Mouse (Mus musculus): ENCODE measurements around the gene Hmgxb4. TPM values are rescaled to one million over a fixed set of nuclear protein-coding genes. Genes with fewer than 3 reads are reported as not detected.

Gene Hmgxb4
- polyA plus RNA-seq, 1 experiment from 2014 or later, result 54.6 TPM

DNA sequence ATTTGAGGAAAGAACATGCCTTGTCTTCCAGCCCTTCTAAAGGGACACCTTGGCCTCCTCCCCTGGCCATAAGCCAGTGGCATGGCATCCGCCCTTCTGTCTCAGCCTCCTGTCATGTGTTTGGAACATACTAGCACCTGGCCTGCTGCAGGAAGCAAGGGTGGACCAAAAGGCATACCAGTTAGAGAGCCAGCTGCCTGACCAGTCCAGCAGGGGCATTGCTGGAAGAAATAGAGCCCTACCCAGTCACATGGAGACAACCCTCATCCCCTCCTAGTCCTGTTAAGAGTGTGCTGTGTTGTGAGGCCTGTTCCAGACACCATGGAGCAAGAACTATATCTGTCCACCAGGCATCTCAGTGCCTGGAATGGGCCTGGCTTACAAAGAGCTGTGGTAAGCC is 53.1 kb downstream of the Hmgxb4 start:
- ATAC-seq (ENCODE audit: insufficient read depth), result no peak
- no peak overlapping the region for H3K9ac ChIP-seq
- no peaks in the 10 kb centered on the region for H3K9me3 ChIP-seq (ENCODE audit: low read depth, low read length)
- H3K36me3 ChIP-seq (ENCODE audit: insufficient read depth), result no peaks in the 10 kb centered on the region
- 79% methylated on average over 1 of the region's 1 CpGs for whole genome bisulfite sequencing
- TF ChIP-seq CTCF (IDR thresholded peaks at IDR 0.05; ENCODE audit: low read depth), result no peak
- H3K4me3 ChIP-seq (ENCODE audit: low read depth, low read length), result no peak overlapping the region
- H3K4me1 ChIP-seq (ENCODE audit: insufficient read depth), result no peaks in the 10 kb centered on the region
- no peak overlapping the region for H3K4me2 ChIP-seq
- no peaks in the 10 kb centered on the region for H3K27me3 ChIP-seq (ENCODE audit: insufficient read depth, low read length)
- no peak for DNase-seq
- no peak overlapping the region for H3K27ac ChIP-seq (ENCODE audit: low read depth)

DNA sequence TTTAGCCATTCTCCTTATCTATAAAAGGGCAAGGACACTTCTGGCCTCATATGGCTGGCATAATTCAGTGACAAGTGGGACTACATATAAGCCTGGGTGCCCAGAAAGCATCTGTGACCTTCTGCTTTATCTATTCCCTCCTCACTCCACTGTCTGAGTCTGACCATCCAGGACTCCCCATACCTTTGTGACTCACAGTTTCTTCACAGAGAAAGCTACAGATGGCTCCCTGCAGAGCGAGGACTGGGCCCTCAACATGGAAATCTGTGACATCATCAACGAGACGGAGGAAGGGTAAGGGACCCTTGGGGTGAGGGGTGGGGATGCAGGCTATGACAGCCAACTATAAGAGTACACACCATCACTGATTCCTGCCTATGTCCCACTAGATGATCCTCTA is 54.6 kb downstream of the Hmgxb4 start:
- WGBS, result 77% methylated on average over 3 of the region's 3 CpGs
- TF ChIP-seq CTCF (IDR thresholded peaks at IDR 0.05; ENCODE audit: low read depth), result no peak
- no peak overlapping the region for H3K27ac ChIP-seq (ENCODE audit: low read depth)

DNA sequence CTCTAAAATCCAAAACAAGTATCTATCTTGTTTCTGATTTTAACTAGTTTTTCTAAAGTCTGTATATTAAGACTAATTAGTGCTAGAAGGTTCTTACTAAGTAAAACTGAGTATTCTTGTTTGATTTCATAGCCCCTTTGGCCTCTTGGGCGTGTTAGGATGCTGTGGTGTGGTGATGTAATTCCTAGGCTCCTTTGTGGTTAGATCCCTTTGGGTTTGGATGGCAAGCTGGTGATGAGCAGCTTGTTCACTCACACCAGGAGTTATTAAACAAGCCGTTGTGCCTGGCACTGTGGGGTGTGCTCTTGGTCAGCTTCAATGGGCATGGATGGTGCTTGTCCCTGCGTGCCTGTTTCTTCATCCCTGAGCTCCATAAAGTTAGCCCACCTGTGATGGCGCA is 60.2 kb downstream of the Hmgxb4 start:
- no peaks in the 10 kb centered on the region for H3K4me1 ChIP-seq (ENCODE audit: insufficient read depth)
- H3K4me2 ChIP-seq, result no peak overlapping the region
- H3K27me3 ChIP-seq (ENCODE audit: insufficient read depth, low read length), result no peaks in the 10 kb centered on the region
- WGBS, result 87% methylated on average over 4 of the region's 4 CpGs
- H3K27ac ChIP-seq (ENCODE audit: low read depth), result no peak overlapping the region
- no peak overlapping the region for H3K9ac ChIP-seq
- H3K4me3 ChIP-seq (ENCODE audit: low read depth, low read length), result no peak overlapping the region
- ATAC-seq (ENCODE audit: insufficient read depth) (no peak), DNase-seq (no peak)
- TF ChIP-seq CTCF (IDR thresholded peaks at IDR 0.05; ENCODE audit: low read depth), result no peak
- 0 out of 2 replicates have a peak, but pooled peaks cover 3% of the 10 kb centered on the region for H3K36me3 ChIP-seq (ENCODE audit: insufficient read depth)
- no peaks in the 10 kb centered on the region for H3K9me3 ChIP-seq (ENCODE audit: low read depth, low read length)

More for the DNA sequence above, 54.6 kb downstream of the Hmgxb4 start:
- no peaks in the 10 kb centered on the region for H3K9me3 ChIP-seq (ENCODE audit: low read depth, low read length)
- no peak overlapping the region for H3K4me3 ChIP-seq (ENCODE audit: low read depth, low read length)
- ATAC-seq (ENCODE audit: insufficient read depth) (no peak), DNase-seq (no peak)
- H3K36me3 ChIP-seq (ENCODE audit: insufficient read depth), result no peaks in the 10 kb centered on the region
- no peak overlapping the region for H3K9ac ChIP-seq
- H3K4me2 ChIP-seq, result no peak overlapping the region
- H3K27me3 ChIP-seq (ENCODE audit: insufficient read depth, low read length), result no peaks in the 10 kb centered on the region
- H3K4me1 ChIP-seq (ENCODE audit: insufficient read depth), result no peaks in the 10 kb centered on the region

DNA sequence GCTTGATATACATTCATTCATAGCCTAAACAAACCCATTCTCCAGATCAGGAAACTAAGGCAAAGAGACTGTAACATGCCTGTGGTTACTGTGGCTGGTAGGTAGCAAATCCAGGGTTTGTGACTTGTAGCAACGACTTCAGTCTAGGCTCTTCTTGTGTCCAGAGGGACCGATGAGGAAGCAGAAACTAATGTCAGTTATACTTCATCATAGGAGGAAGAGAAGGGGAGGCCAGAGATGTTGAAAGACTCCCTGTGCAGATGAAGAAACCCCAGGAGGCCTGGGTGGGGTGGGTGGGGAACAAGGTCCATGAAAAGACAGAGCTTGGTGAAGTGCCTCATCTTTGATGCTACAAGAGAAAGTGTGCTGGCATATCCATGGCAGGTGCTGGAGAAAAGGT is 62.5 kb downstream of the Hmgxb4 start:
- no peak overlapping the region for H3K27ac ChIP-seq (ENCODE audit: low read depth)
- no peak overlapping the region for H3K4me2 ChIP-seq
- 0 out of 2 replicates have a peak, but pooled peaks cover 3% of the 10 kb centered on the region for H3K36me3 ChIP-seq (ENCODE audit: insufficient read depth)
- H3K4me3 ChIP-seq (ENCODE audit: low read depth, low read length), result no peak overlapping the region
- H3K9me3 ChIP-seq (ENCODE audit: low read depth, low read length), result no peaks in the 10 kb centered on the region
- 89% methylated on average over 2 of the region's 2 CpGs for WGBS
- H3K27me3 ChIP-seq (ENCODE audit: insufficient read depth, low read length), result no peaks in the 10 kb centered on the region
- H3K4me1 ChIP-seq (ENCODE audit: insufficient read depth), result no peaks in the 10 kb centered on the region
- no peak for TF ChIP-seq CTCF (IDR thresholded peaks at IDR 0.05; ENCODE audit: low read depth)
- ATAC-seq (ENCODE audit: insufficient read depth), result no peak
- DNase-seq, result no peak
- H3K9ac ChIP-seq, result no peak overlapping the region

DNA sequence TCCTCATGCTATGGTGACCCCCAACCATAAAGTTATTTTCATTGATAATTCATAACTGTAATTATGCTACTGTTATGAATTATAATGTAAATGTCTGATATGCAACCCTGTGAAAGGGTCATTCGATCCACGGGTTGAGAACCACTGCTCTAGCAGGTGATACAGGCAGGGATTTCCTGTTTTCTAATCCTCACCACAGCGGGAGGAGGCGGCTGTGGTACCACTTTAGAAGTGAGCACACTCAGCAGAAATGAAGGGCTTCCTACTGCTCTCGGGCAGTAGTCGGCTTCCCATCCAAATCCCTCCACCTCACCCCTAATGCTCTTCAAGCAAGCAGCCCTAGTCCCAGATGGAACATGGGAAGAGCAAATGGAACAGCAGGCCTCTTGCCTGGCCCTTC is 66.9 kb downstream of the Hmgxb4 start:
- no peaks in the 10 kb centered on the region for H3K9me3 ChIP-seq (ENCODE audit: low read depth, low read length)
- no peak overlapping the region for H3K27ac ChIP-seq (ENCODE audit: low read depth)
- no peak overlapping the region for H3K9ac ChIP-seq
- H3K4me2 ChIP-seq, result no peak overlapping the region
- no peaks in the 10 kb centered on the region for H3K4me1 ChIP-seq (ENCODE audit: insufficient read depth)
- no peak overlapping the region for H3K4me3 ChIP-seq (ENCODE audit: low read depth, low read length)
- DNase-seq (no peak), ATAC-seq (ENCODE audit: insufficient read depth) (no peak)
- H3K27me3 ChIP-seq (ENCODE audit: insufficient read depth, low read length), result no peaks in the 10 kb centered on the region
- 0 out of 2 replicates have a peak, but pooled peaks cover 2% of the 10 kb centered on the region for H3K36me3 ChIP-seq (ENCODE audit: insufficient read depth)
- TF ChIP-seq CTCF (IDR thresholded peaks at IDR 0.05; ENCODE audit: low read depth), result no peak
- WGBS, result 66% methylated on average over 6 of the region's 6 CpGs

DNA sequence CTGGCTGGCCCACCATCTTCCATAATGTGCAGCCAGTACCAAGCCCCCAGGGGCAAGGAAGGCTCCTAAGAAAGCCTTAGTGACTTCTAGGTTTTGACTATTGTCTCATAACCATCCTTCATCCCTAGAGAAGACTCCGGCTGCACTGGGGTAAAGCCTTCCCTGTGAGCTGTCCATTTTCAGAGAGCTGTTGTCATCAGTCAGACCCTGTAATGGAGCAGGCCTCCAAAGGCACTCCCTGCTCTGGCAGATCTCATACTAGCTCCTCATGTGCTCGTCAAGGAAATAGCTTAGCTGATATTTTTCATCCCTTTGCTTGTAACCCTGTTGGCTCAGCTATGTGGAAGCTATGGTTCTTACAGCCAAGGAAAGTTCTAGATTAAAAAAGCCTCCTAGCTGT is 67.7 kb downstream of the Hmgxb4 start:
- Histone ChIP-seq H3K27ac (ENCODE audit: low read depth) (no peak overlapping the region), H3K4me2 (no peak overlapping the region), H3K4me3 (ENCODE audit: low read depth, low read length) (no peak overlapping the region), H3K9ac (no peak overlapping the region), H3K36me3 (ENCODE audit: insufficient read depth) (0 out of 2 replicates have a peak, but pooled peaks cover 2% of the 10 kb centered on the region), H3K27me3 (ENCODE audit: insufficient read depth, low read length) (no peaks in the 10 kb centered on the region), H3K4me1 (ENCODE audit: insufficient read depth) (no peaks in the 10 kb centered on the region), H3K9me3 (ENCODE audit: low read depth, low read length) (no peaks in the 10 kb centered on the region)
- DNase-seq (no peak), ATAC-seq (ENCODE audit: insufficient read depth) (no peak)
- WGBS, result 72% methylated on average over 2 of the region's 2 CpGs
- no peak for TF ChIP-seq CTCF (IDR thresholded peaks at IDR 0.05; ENCODE audit: low read depth)

DNA sequence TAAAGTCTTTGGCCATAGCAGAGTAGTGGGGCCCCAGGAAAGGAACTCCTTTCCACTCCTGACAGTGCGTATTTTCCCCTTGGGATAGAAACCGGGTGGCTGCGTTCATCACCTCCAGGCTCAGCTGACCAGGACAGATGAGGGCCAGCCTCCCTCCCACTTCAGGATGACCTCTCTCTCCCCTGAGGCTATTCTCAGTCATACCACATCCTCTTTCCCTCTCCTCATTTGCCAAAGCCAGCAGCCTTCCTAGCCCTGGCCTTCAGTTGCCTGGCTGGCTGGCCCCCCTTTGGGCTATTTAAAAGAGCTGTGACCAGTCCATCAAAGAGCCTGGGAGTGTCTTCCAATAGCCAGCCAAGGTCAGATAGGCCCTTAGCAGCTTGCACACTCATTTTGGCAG is 70.1 kb downstream of the Hmgxb4 start:
- Histone ChIP-seq H3K9ac (no peak overlapping the region), H3K4me1 (ENCODE audit: insufficient read depth) (no peaks in the 10 kb centered on the region), H3K36me3 (ENCODE audit: insufficient read depth) (0 out of 2 replicates have a peak, but pooled peaks cover 2% of the 10 kb centered on the region), H3K9me3 (ENCODE audit: low read depth, low read length) (no peaks in the 10 kb centered on the region), H3K27me3 (ENCODE audit: insufficient read depth, low read length) (no peaks in the 10 kb centered on the region), H3K4me2 (no peak overlapping the region), H3K4me3 (ENCODE audit: low read depth, low read length) (no peak overlapping the region), H3K27ac (ENCODE audit: low read depth) (no peak overlapping the region)
- no peak for ATAC-seq (ENCODE audit: insufficient read depth)
- no peak for TF ChIP-seq CTCF (IDR thresholded peaks at IDR 0.05; ENCODE audit: low read depth)
- no peak for DNase-seq
- 81% methylated on average over 3 of the region's 3 CpGs for WGBS

DNA sequence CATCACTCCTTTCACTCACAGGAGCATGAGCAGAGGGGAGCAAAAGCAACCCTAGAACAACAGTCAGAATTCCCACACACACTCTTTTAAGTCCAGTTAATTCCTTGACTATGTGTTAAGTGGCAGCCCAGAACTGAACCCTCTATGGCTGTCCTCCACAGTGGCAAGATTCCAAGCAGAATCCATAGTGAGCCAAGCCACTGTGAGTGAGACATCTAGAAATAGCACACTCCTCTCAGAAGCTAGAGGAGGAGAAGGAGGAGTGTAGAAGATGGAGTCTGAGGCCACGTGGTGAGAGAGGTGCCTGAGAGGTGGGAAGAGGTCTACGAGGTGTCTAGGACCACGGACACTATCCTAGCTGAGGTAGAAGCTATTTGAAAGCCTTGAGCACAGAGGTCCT is 71.6 kb downstream of the Hmgxb4 start:
- Histone ChIP-seq H3K9ac (no peak overlapping the region), H3K36me3 (ENCODE audit: insufficient read depth) (0 out of 2 replicates have a peak, but pooled peaks cover 2% of the 10 kb centered on the region), H3K4me3 (ENCODE audit: low read depth, low read length) (no peak overlapping the region), H3K27ac (ENCODE audit: low read depth) (no peak overlapping the region), H3K4me1 (ENCODE audit: insufficient read depth) (no peaks in the 10 kb centered on the region), H3K4me2 (no peak overlapping the region), H3K27me3 (ENCODE audit: insufficient read depth, low read length) (no peaks in the 10 kb centered on the region), H3K9me3 (ENCODE audit: low read depth, low read length) (no peaks in the 10 kb centered on the region)
- DNase-seq (no peak), ATAC-seq (ENCODE audit: insufficient read depth) (no peak)
- TF ChIP-seq CTCF (IDR thresholded peaks at IDR 0.05; ENCODE audit: low read depth), result no peak
- WGBS, result 86% methylated on average over 3 of the region's 3 CpGs
